Mouse (Mus musculus) cerebellum, postnatal 14 days (tissue): ENCODE measurements around the gene Opa3.

Experiments used
- DNase-seq, 2 experiments: peaks; one replicate each; pipeline ENCODE4 v3.0.0; 2021; ENCODE audit warnings: mixed read lengths in 2 of 2

Opa3 gene

GRCm38 (mm10) chr7:19227883-19228792 is at the start of gene Opa3:
Opa3 (plus strand) TSS chr7:19228334.
- DNase-seq = peak; percentile 99 to 100

- peak; percentile 87 to 93 for DNase-seq
Measured at GRCm38 (mm10) chr7:19178443-19179092, 49.6 kb upstream of the Opa3 start.

GRCm38 (mm10) chr7:19179173-19179572 is 49.0 kb upstream of the Opa3 start:
- DNase-seq = peak; percentile 56 to 70

- no peak for DNase-seq
Measured at GRCm38 (mm10) chr7:19179936-19180335, 48.2 kb upstream of the Opa3 start.

GRCm38 (mm10) chr7:19180862-19181429 is 47.2 kb upstream of the Opa3 start:
- DNase-seq = no peak

GRCm38 (mm10) chr7:19184250-19184649 is 43.9 kb upstream of the Opa3 start:
- DNase-seq = no peak

GRCm38 (mm10) chr7:19184758-19185157 is 43.4 kb upstream of the Opa3 start:
- DNase-seq = no peak

GRCm38 (mm10) chr7:19194676-19195075 is 33.5 kb upstream of the Opa3 start:
- DNase-seq = no peak

GRCm38 (mm10) chr7:19196676-19197075 is 31.5 kb upstream of the Opa3 start:
- peak; percentile 42 to 67 for DNase-seq

- DNase-seq = peak in 1 of 2 experiments; percentile 65
Measured at GRCm38 (mm10) chr7:19197985-19198384, 30.1 kb upstream of the Opa3 start.

- no peak for DNase-seq
Measured at GRCm38 (mm10) chr7:19201660-19202059, 26.5 kb upstream of the Opa3 start.

GRCm38 (mm10) chr7:19202065-19202850 is 25.9 kb upstream of the Opa3 start:
- no peak for DNase-seq

GRCm38 (mm10) chr7:19208201-19208910 is 19.8 kb upstream of the Opa3 start:
- no peak for DNase-seq

- DNase-seq = peak; percentile 80 to 86
Measured at GRCm38 (mm10) chr7:19208944-19209472, 19.1 kb upstream of the Opa3 start.

- no peak for DNase-seq
Measured at GRCm38 (mm10) chr7:19209494-19209893, 18.6 kb upstream of the Opa3 start.

GRCm38 (mm10) chr7:19210010-19210409 is 18.1 kb upstream of the Opa3 start:
- DNase-seq = peak in 1 of 2 experiments; percentile 49

GRCm38 (mm10) chr7:19211041-19211675 is 17.0 kb upstream of the Opa3 start:
- DNase-seq = no peak

- no peak for DNase-seq
Measured at GRCm38 (mm10) chr7:19211996-19212755, 16.0 kb upstream of the Opa3 start, which contains the start of gene Gpr4. Gpr4 (plus strand) TSS chr7:19212538.

GRCm38 (mm10) chr7:19213385-19213784 is 14.7 kb upstream of the Opa3 start:
- DNase-seq = no peak

GRCm38 (mm10) chr7:19214369-19214768 is 13.8 kb upstream of the Opa3 start:
- DNase-seq = no peak
